Mouse (Mus musculus) right cerebral cortex, postnatal 4 days (tissue): Measurements from ENCODE around the gene Mospd2.

ENCODE experiments used
- DNase-seq: peaks from one replicate; pipeline ENCODE4 v3.0.0-alpha.2; 2022

The Mospd2 gene

GRCm38 (mm10) chrX:164980193-164980775 is at the start of gene Mospd2, which contains the start of gene Fancb:
Mospd2 (minus strand) TSS chrX:164980375.
Fancb (plus strand) TSS chrX:164980592.
- DNase-seq: peak; percentile 65

- no peak for DNase-seq
Observed at GRCm38 (mm10) chrX:165004779-165005324, 24.7 kb upstream of the Mospd2 start, which contains the start of gene Gm17604. Gm17604 (minus strand) TSS chrX:165004829.

- DNase-seq: no peak
Observed at GRCm38 (mm10) chrX:165003141-165003540, 23.0 kb upstream of the Mospd2 start.

GRCm38 (mm10) chrX:164978866-164979265 is 1.3 kb downstream of the Mospd2 start:
- no peak for DNase-seq

GRCm38 (mm10) chrX:164971206-164971605 is 9.0 kb downstream of the Mospd2 start:
- no peak for DNase-seq

- no peak for DNase-seq
Observed at GRCm38 (mm10) chrX:164965750-164966448, 14.3 kb downstream of the Mospd2 start.

- no peak for DNase-seq
Observed at GRCm38 (mm10) chrX:164952601-164953375, 27.4 kb downstream of the Mospd2 start.

- no peak for DNase-seq
Observed at GRCm38 (mm10) chrX:164951858-164952576, 28.2 kb downstream of the Mospd2 start.

- no peak for DNase-seq
Observed at GRCm38 (mm10) chrX:164941540-164941939, 38.6 kb downstream of the Mospd2 start.

GRCm38 (mm10) chrX:164912993-164913392 is 67.2 kb downstream of the Mospd2 start:
- DNase-seq: no peak

- no peak for DNase-seq
Observed at GRCm38 (mm10) chrX:164912186-164912585, 68.0 kb downstream of the Mospd2 start.

GRCm38 (mm10) chrX:164901847-164902246 is 78.3 kb downstream of the Mospd2 start:
- no peak for DNase-seq

- no peak for DNase-seq
Observed at GRCm38 (mm10) chrX:164899805-164900204, 80.4 kb downstream of the Mospd2 start.

- no peak for DNase-seq
Observed at GRCm38 (mm10) chrX:164886260-164886659, 93.9 kb downstream of the Mospd2 start.
